Mouse (Mus musculus) CH12.LX (cell line): ENCODE results near the gene Rpl9. TPM values are rescaled to one million over a fixed set of nuclear protein-coding genes. Genes with fewer than 3 reads are reported as not detected.
A peak's percentile ranks its signal among the peaks of the same experiment; 100 is the strongest.

Experiments used
- DNase-seq: peaks from one replicate; pipeline ENCODE4 v3.0.0-alpha.2; 2013; ENCODE audit errors: extremely low read depth
- H3K27ac ChIP-seq: 2 replicates; pipeline ENCODE4 v1.5.1; 2012; ENCODE audit warnings: low read depth, mild to moderate bottlenecking, control low read depth, moderate library complexity; ENCODE audit not compliant: insufficient read depth
- H3K27me3 ChIP-seq: replicated peaks from 2 replicates; pipeline ENCODE3; 2012; ENCODE audit warnings: inconsistent platforms
- H3K36me3 ChIP-seq, 2 experiments: replicated peaks in 1 of 2; 2 replicates each; pipeline versions ENCODE3 to v1.6.1; 2012; ENCODE audit warnings: inconsistent platforms in 1 of 2, low read length in 1 of 2, mild to moderate bottlenecking in 1 of 2, mixed read lengths in 1 of 2, moderate library complexity in 1 of 2; ENCODE audit not compliant: control insufficient read depth in 1 of 2, insufficient read depth in 1 of 2
- H3K4me1 ChIP-seq, 2 experiments: 2 replicates each; pipeline ENCODE4 v1.6.1; 2012; ENCODE audit warnings: inconsistent platforms in 1 of 2, moderate library complexity in 1 of 2; ENCODE audit not compliant: insufficient read depth in 2 of 2, control insufficient read depth in 1 of 2
- H3K4me2 ChIP-seq: 2 replicates; pipeline ENCODE4 v1.6.1; 2012; ENCODE audit warnings: low read depth, mild to moderate bottlenecking, control low read depth; ENCODE audit not compliant: poor library complexity, insufficient read depth, severe bottlenecking
- H3K4me3 ChIP-seq, 3 experiments: fragments of 150-350 bp in 1 of 3; sonication (generic) in 1 of 3; replicated peaks in 1 of 3; 2 replicates each; pipeline versions ENCODE3 to v1.5.1; 2011 to 2012; ENCODE audit warnings: low read depth in 2 of 3, low read length in 2 of 3, mild to moderate bottlenecking in 2 of 3, moderate library complexity in 2 of 3, control low read depth in 1 of 3, improper control_type of control experiment in 1 of 3, inconsistent platforms in 1 of 3, mixed read lengths in 1 of 3; ENCODE audit not compliant: poor library complexity in 1 of 3
- H3K79me2 ChIP-seq: replicated peaks from 2 replicates; pipeline ENCODE4 v1.6.1; 2012; ENCODE audit warnings: mild to moderate bottlenecking, moderate library complexity; ENCODE audit not compliant: control insufficient read depth, poor library complexity, insufficient read depth, severe bottlenecking; ENCODE audit errors: extremely low read depth
- H3K9ac ChIP-seq: 2 replicates; pipeline ENCODE4 v1.6.1; 2012; ENCODE audit warnings: low read depth, mild to moderate bottlenecking, control low read depth, moderate library complexity; ENCODE audit not compliant: insufficient read depth
- H3K9me3 ChIP-seq: replicated peaks from 2 replicates; pipeline ENCODE3; 2012; ENCODE audit warnings: low read length, inconsistent platforms, mixed read lengths
- CHD1 ChIP-seq: IDR thresholded peaks from 2 replicates; pipeline ENCODE4 v1.6.1; 2012; ENCODE audit warnings: low read depth, low read length, improper control_type of control experiment, inconsistent platforms
- GABPA ChIP-seq: IDR thresholded peaks from 2 replicates; pipeline ENCODE4 v1.6.1; 2012; ENCODE audit warnings: low read depth, low read length, improper control_type of control experiment, inconsistent platforms; ENCODE audit not compliant: insufficient replicate concordance
- HCFC1 ChIP-seq: IDR thresholded peaks from 2 replicates; pipeline ENCODE4 v1.6.1; 2012; ENCODE audit warnings: low read depth, mild to moderate bottlenecking, inconsistent platforms, low read length, improper control_type of control experiment
- MAZ ChIP-seq: IDR thresholded peaks from 2 replicates; pipeline ENCODE4 v1.6.1; 2012; ENCODE audit warnings: low read depth, mild to moderate bottlenecking, inconsistent platforms, low read length, improper control_type of control experiment, moderate library complexity
- MXI1 ChIP-seq: IDR thresholded peaks from 2 replicates; pipeline ENCODE4 v1.6.1; 2011; ENCODE audit warnings: mild to moderate bottlenecking, low read depth, low read length, improper control_type of control experiment
- PAX5 ChIP-seq: IDR thresholded peaks from 2 replicates; pipeline ENCODE4 v1.6.1; 2012; ENCODE audit warnings: low read length, inconsistent platforms, mixed read lengths
- SIN3A ChIP-seq: IDR thresholded peaks from 2 replicates; pipeline ENCODE4 v1.6.1; 2012; ENCODE audit warnings: low read length, improper control_type of control experiment, inconsistent platforms
- ZKSCAN1 ChIP-seq: IDR thresholded peaks from 2 replicates; pipeline ENCODE4 v1.6.1; 2012; ENCODE audit warnings: low read depth, inconsistent platforms, low read length, improper control_type of control experiment, borderline replicate concordance
- ZNF384 ChIP-seq: IDR thresholded peaks from 2 replicates; pipeline ENCODE4 v1.6.1; 2012; ENCODE audit warnings: low read depth, low read length, improper control_type of control experiment, inconsistent platforms
- dilution Hi-C: fragments of 300-500 bp; cut with MboI; formaldehyde crosslinking; loops from 2 replicates; pipeline ENCODE4 v1.14.3; 2020; ENCODE audit warnings: low sequenced_read_pairs; ENCODE audit not compliant: extremely low pct_unique_long_range_greater_than_20kb, extremely low pct_ligation_motif_present
- in situ Hi-C: fragments of 300-500 bp; cut with MboI; formaldehyde crosslinking; loops from 3 replicates; pipeline ENCODE4 v1.14.3; 2019; ENCODE audit warnings: low sequenced_read_pairs, low pct_ligation_motif_present, low pct_unique_long_range_greater_than_20kb, mixed read lengths
- polyA plus RNA-seq: library from polyadenylated mRNA; unstranded; fragments of >175 nt; gene quantifications from 2 replicates; pipeline ENCODE4 v1.2.1, GENCODE M21; 2012; ENCODE audit warnings: low read depth; ENCODE audit not compliant: insufficient read length
- total RNA-seq, 2 experiments: library from RNA; depleted of rRNA; stranded (reverse); fragments of 300-350 nt in 1 of 2; fragments of >200 nt in 1 of 2; gene quantifications; 2 replicates each; pipeline ENCODE4 v1.2.3; 2012 to 2014

Gene Rpl9
- total and polyA plus RNA-seq, 3 experiments, result 1,001 to 3,671 (median 2,286) TPM

- Histone ChIP-seq H3K4me3 (peak overlapping the region; percentile 74 to 95 (median 83)), H3K4me1 (peaks cover 2 to 44% of the 10 kb centered on the region in 2 experiments; a peak in 3 of 4 replicates), H3K27ac (no peak overlapping the region), H3K9me3 (no peaks in the 10 kb centered on the region), H3K4me2 (peak overlapping the region; percentile 41; the same call in 1 of the 2 replicates), H3K36me3 (peaks cover 0 to under 1% of the 10 kb centered on the region in 2 experiments), H3K27me3 (no peaks in the 10 kb centered on the region), H3K79me2 (no peaks in the 10 kb centered on the region; the same call in 1 of the 2 replicates), H3K9ac (peak overlapping the region; percentile 77)
- in situ Hi-C loops (no loop called here), dilution Hi-C loops (no loop called here)
- peak; percentile 48 for DNase-seq
- TF ChIP-seq SIN3A (peak; percentile 52), GABPA (no peak)
Observed at GRCm38 (mm10) chr5:65435363-65435805, 44.1 kb upstream of the Rpl9 start.

GRCm38 (mm10) chr5:65434471-65435362 is 43.5 kb upstream of the Rpl9 start:
- Histone ChIP-seq H3K79me2 (no peaks in the 10 kb centered on the region; the same call in 1 of the 2 replicates), H3K27ac (no peak overlapping the region), H3K4me2 (peak overlapping the region; percentile 41), H3K27me3 (no peaks in the 10 kb centered on the region), H3K36me3 (peaks cover 0 to 4% of the 10 kb centered on the region in 2 experiments), H3K4me3 (peak overlapping the region; percentile 74 to 95 (median 83)), H3K9ac (peak overlapping the region; percentile 77), H3K4me1 (peaks cover 2 to 48% of the 10 kb centered on the region in 2 experiments; a peak in 3 of 4 replicates), H3K9me3 (no peaks in the 10 kb centered on the region)
- DNase-seq, result peak; percentile 33
- in situ Hi-C loops, result no loop called here
- dilution Hi-C loops, result no loop called here
- TF ChIP-seq ZNF384 (peak; percentile 68; the same call in 1 of the 2 replicates), MXI1 (0 out of 2 replicates have a peak, but pooled peaks have one; percentile 5), ZKSCAN1 (no peak)
- TF ChIP-seq, all 38 proteins: peak for 2

GRCm38 (mm10) chr5:65429441-65429840 is 38.2 kb upstream of the Rpl9 start:
- TF ChIP-seq PAX5 (no peak), HCFC1 (no peak), MAZ (no peak), CHD1 (no peak)
- TF ChIP-seq, all 38 proteins: peak for 0
- DNase-seq, result no peak
- Histone ChIP-seq H3K4me2 (no peak overlapping the region), H3K27ac (no peak overlapping the region), H3K36me3 (peaks cover 0 to 28% of the 10 kb centered on the region in 2 experiments), H3K4me3 (no peak overlapping the region), H3K9me3 (no peaks in the 10 kb centered on the region), H3K27me3 (no peaks in the 10 kb centered on the region), H3K9ac (no peak overlapping the region), H3K79me2 (no peaks in the 10 kb centered on the region; the same call in 1 of the 2 replicates), H3K4me1 (peaks cover 2 to 48% of the 10 kb centered on the region in 2 experiments; a peak in 3 of 4 replicates)
- dilution Hi-C loops, result no loop called here
- in situ Hi-C loops, result no loop called here
